Mouse (Mus musculus) embryonic facial prominence, embryonic 12.5 days (tissue): ENCODE data around the gene Olfr1185-ps1. TPM values are rescaled to one million over a fixed set of nuclear protein-coding genes. Genes with fewer than 3 reads are reported as not detected.
"Not testable (repeated sequence)": the region's sequence is repeated elsewhere in the genome, so short reads cannot be mapped to it uniquely, and the experiment has no call there.

Experiments used
- ATAC-seq: fragments of 200-750 bp; cut with Nextera tagmentation; 2 replicates; pipeline ENCODE4 v1.8.0; 2017; ENCODE audit not compliant: insufficient number of reproducible peaks, insufficient read depth, low FRiP score, low TSS enrichment
- H3K27ac ChIP-seq: fragments of 300-500 bp; sonication (generic); 2 replicates; pipeline ENCODE4 v1.5.1; 2016; ENCODE audit warnings: mild to moderate bottlenecking
- H3K27me3 ChIP-seq: fragments of 300-500 bp; sonication (generic); 2 replicates; pipeline ENCODE4 v1.6.1; 2016; ENCODE audit warnings: mild to moderate bottlenecking, moderate library complexity
- H3K36me3 ChIP-seq: fragments of 300-500 bp; sonication (generic); 2 replicates; pipeline ENCODE4 v1.6.1; 2016; ENCODE audit warnings: mild to moderate bottlenecking
- H3K4me1 ChIP-seq: fragments of 300-500 bp; sonication (generic); 2 replicates; pipeline ENCODE4 v1.6.1; 2016
- H3K4me2 ChIP-seq: fragments of 300-500 bp; sonication (generic); replicated peaks from 2 replicates; pipeline ENCODE4 v1.6.1; 2016; ENCODE audit warnings: mild to moderate bottlenecking, moderate library complexity
- H3K4me3 ChIP-seq: fragments of 300-500 bp; sonication (generic); 2 replicates; pipeline ENCODE4 v1.5.1; 2016; ENCODE audit warnings: mild to moderate bottlenecking
- H3K9ac ChIP-seq: fragments of 300-500 bp; sonication (generic); 2 replicates; pipeline ENCODE4 v1.6.1; 2016; ENCODE audit warnings: mild to moderate bottlenecking, moderate library complexity
- H3K9me3 ChIP-seq: fragments of 300-500 bp; sonication (generic); 2 replicates; pipeline ENCODE4 v1.6.1; 2016; ENCODE audit warnings: mild to moderate bottlenecking, moderate library complexity
- WGBS: fragments of 180-500 bp; shearing (Covaris S2); methylation state at CpG from one replicate; pipeline ENCODE4 v1.1.7; 2016; 5-methylcytosine and 5-hydroxymethylcytosine counted together
- polyA plus RNA-seq: library from polyadenylated mRNA; unstranded; fragments of >200 nt; fragmentation: Nextera tagmentation; extraction: Ambion mirVana; gene quantifications from 2 replicates; pipeline ENCODE4 v1.2.1, GENCODE M21; 2016

Gene Olfr1185-ps1
- polyA plus RNA-seq: not detected in 2 replicates

DNA sequence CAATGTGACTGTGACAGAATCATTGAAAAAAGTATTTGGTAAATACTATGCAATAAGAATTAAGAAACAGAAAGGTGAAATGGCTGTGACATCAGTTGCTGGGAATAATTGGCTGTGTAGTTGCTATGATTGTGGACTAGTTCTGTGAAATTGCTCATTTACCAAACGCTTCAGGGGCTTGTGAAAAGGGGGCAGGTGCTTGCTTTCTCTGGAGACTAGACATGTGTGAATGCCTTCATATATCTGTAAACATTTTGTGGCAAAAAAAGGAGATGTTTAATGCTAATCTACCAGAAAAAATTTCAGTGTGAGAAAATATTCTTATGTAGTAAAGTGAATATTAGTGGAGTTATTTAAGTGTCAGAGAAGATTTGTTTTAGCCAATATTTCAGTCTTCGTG is at the start of gene Olfr1185-ps1:
TSS of gene Olfr1185-ps1 (plus strand) at position 301 of the 400 bp plus-strand sequence.
- H3K4me3 ChIP-seq: no peak within 1 kb of the TSS
- no peak within 1 kb of the TSS for H3K4me2 ChIP-seq
- no peak within 1 kb of the TSS for H3K27ac ChIP-seq
- no peaks in the 10 kb centered on the region for H3K36me3 ChIP-seq
- H3K4me1 ChIP-seq: no peaks in the 10 kb centered on the region
- no peaks in the 10 kb centered on the region for H3K27me3 ChIP-seq
- H3K9me3 ChIP-seq: no peaks in the 10 kb centered on the region
- 67% methylated on average over 2 of the region's 2 CpGs for WGBS
- no peak within 1 kb of the TSS for H3K9ac ChIP-seq
- no peak for ATAC-seq

- Histone ChIP-seq H3K27ac (no peak within 1 kb of the TSS), H3K4me1 (no peaks in the 10 kb centered on the region), H3K9ac (no peak within 1 kb of the TSS), H3K36me3 (no peaks in the 10 kb centered on the region), H3K4me2 (no peak within 1 kb of the TSS), H3K4me3 (no peak within 1 kb of the TSS), H3K9me3 (no peaks in the 10 kb centered on the region), H3K27me3 (no peaks in the 10 kb centered on the region)
- no peak for ATAC-seq
- 97% methylated on average over 1 of the region's 1 CpGs for WGBS
These were observed 44.1 kb upstream of the Olfr1185-ps1 start, which contains the start of gene Gm13757 for GRCm38 (mm10) chr2:88449031-88449430. Gene Gm13757 (minus strand): TSS chr2:88449131.

DNA sequence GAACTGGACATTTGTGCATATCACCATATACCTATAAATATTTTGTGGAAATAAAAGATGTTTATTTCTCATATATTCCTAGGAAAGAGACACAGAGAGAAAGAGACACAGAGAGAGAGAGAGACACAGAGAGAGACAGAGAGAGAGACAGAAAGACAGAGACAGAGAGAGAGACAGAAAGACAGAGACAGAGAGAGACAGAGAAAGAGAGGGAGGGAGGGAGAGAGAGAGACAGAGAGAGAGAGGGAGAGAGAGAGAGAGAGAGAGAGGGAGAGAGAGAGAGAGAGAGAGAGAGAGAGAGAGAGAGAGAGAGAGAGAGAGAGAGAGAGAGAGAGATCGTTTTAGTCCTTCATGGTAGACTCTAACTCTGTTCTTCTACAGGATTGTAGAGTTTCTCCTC is 38.6 kb upstream of the Olfr1185-ps1 start, which contains the start of gene Olfr1183:
TSS of gene Olfr1183 (plus strand) at position 301 of the 400 bp plus-strand sequence.
- not testable (repeated sequence) for H3K9me3 ChIP-seq, H3K27me3 ChIP-seq, H3K4me2 ChIP-seq, ATAC-seq, H3K4me3 ChIP-seq, H3K9ac ChIP-seq, H3K27ac ChIP-seq, H3K36me3 ChIP-seq, H3K4me1 ChIP-seq
- 83% methylated on average over 1 of the region's 1 CpGs for WGBS

DNA sequence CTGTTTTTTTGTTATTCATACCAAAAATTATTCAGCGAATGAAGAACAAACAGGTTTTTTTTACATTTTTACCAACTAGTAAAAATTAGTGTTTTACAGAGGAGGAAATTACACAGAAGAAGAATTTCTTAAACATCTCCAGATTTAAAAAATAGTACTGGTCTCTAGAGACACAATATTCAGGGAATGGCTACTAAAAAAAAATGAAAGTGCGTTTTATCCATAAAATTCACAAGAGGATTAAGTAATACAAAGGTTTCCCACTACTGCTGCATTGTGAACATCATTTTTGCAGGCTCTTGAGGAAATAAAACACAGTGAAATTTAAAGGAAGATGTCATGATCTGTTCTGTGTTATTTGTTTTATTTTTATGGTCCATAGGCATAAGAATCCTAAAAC is 9.8 kb upstream of the Olfr1185-ps1 start, which contains the start of gene Olfr1184:
TSS of gene Olfr1184 (plus strand) at position 301 of the 400 bp plus-strand sequence.
- H3K4me3 ChIP-seq: no peak within 1 kb of the TSS
- 84% methylated on average over 2 of the region's 2 CpGs for WGBS
- H3K4me2 ChIP-seq: no peak within 1 kb of the TSS
- no peaks in the 10 kb centered on the region for H3K9me3 ChIP-seq
- no peaks in the 10 kb centered on the region for H3K36me3 ChIP-seq
- no peaks in the 10 kb centered on the region for H3K27me3 ChIP-seq
- no peaks in the 10 kb centered on the region for H3K4me1 ChIP-seq
- H3K27ac ChIP-seq: no peak within 1 kb of the TSS
- no peak within 1 kb of the TSS for H3K9ac ChIP-seq
- no peak for ATAC-seq

DNA sequence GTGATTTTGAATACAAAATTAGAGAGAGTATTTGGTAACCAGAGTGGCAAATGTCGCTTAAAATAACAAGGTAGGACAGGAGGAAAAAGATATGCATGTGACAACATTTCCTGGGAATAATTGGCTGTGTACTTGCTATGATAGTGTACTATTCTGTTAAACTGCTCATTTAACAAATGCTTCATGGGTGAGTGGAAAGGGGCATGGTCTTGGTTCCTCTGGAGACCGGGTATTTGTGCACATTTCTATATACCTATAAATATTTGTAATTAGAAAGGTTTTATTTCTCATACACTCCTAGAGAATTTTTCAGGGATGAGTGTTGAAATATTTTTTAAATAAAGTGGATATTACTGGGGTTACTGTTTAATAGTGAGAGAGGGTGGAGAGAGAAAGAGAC is 25.1 kb downstream of the Olfr1185-ps1 start, which contains the start of gene Olfr1186:
TSS of gene Olfr1186 (plus strand) at position 301 of the 400 bp plus-strand sequence.
- ATAC-seq: no peak
- no peaks in the 10 kb centered on the region for H3K36me3 ChIP-seq
- H3K9ac ChIP-seq: no peak within 1 kb of the TSS
- no peak within 1 kb of the TSS for H3K4me2 ChIP-seq
- H3K4me1 ChIP-seq: no peaks in the 10 kb centered on the region
- no peak within 1 kb of the TSS for H3K27ac ChIP-seq
- H3K9me3 ChIP-seq: no peaks in the 10 kb centered on the region
- H3K4me3 ChIP-seq: no peak within 1 kb of the TSS
- WGBS: 85% methylated on average over 2 of the region's 2 CpGs
- H3K27me3 ChIP-seq: no peaks in the 10 kb centered on the region

DNA sequence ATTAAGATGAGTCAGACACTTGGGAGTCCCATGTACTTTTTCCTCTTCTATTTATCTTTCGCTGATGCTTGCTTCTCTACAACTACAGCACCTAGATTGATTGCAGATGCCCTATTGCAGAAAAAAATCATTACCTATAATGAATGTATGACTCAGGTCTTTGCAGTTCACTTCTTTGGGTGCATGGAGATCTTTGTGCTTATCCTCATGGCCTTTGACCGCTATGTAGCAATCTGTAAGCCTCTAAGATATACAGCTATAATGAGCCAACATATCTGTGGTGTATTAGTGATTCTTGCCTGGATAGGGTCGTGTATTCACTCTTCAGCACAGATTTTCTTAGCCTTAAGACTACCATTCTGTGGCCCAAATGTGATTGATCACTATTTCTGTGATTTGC is 32.6 kb downstream of the Olfr1185-ps1 start:
- no peak for ATAC-seq
- WGBS: 77% methylated on average over 3 of the region's 3 CpGs
- Histone ChIP-seq H3K4me3 (no peak overlapping the region), H3K27ac (no peak overlapping the region), H3K9me3 (no peaks in the 10 kb centered on the region), H3K9ac (no peak overlapping the region), H3K27me3 (no peaks in the 10 kb centered on the region), H3K4me1 (no peaks in the 10 kb centered on the region), H3K4me2 (no peak overlapping the region), H3K36me3 (no peaks in the 10 kb centered on the region)

Other genes with a start within 250 kb of the Olfr1185-ps1 start
- not detected in 2 replicates for gene Olfr1173, start 213.4 kb upstream of the Olfr1185-ps1 start, polyA plus RNA-seq
- not detected in 2 replicates for gene Olfr1174-ps, start 178.2 kb upstream of the Olfr1185-ps1 start, polyA plus RNA-seq
- not detected in 2 replicates for gene Olfr1175-ps, start 166.1 kb upstream of the Olfr1185-ps1 start, polyA plus RNA-seq
- gene Olfr1176, start 156.6 kb upstream of the Olfr1185-ps1 start, polyA plus RNA-seq: not detected in 2 replicates
- not detected in 2 replicates for gene Olfr1177-ps, start 146.8 kb upstream of the Olfr1185-ps1 start, polyA plus RNA-seq
- gene Olfr1178, start 106.3 kb upstream of the Olfr1185-ps1 start, polyA plus RNA-seq: not detected in 2 replicates
- gene Olfr1179, start 86.9 kb upstream of the Olfr1185-ps1 start, polyA plus RNA-seq: not detected in 2 replicates
- gene Olfr1180, start 74.2 kb upstream of the Olfr1185-ps1 start, polyA plus RNA-seq: not detected in 2 replicates
- not detected in 2 replicates for gene Olfr1181, start 67.1 kb upstream of the Olfr1185-ps1 start, polyA plus RNA-seq
- not detected in 2 replicates for gene Gm13757, start 44.2 kb upstream of the Olfr1185-ps1 start, polyA plus RNA-seq
- not detected in 2 replicates for gene Olfr1183, start 38.5 kb upstream of the Olfr1185-ps1 start, polyA plus RNA-seq
- gene Olfr1184, start 9.7 kb upstream of the Olfr1185-ps1 start, polyA plus RNA-seq: not detected in 2 replicates
- gene Olfr1186, start 25.2 kb downstream of the Olfr1185-ps1 start, polyA plus RNA-seq: not detected in 2 replicates
- not detected in 2 replicates for gene Olfr1188, start 63.6 kb downstream of the Olfr1185-ps1 start, polyA plus RNA-seq
- gene Olfr1189, start 93.1 kb downstream of the Olfr1185-ps1 start, polyA plus RNA-seq: not detected in 2 replicates
- gene Olfr1191-ps1, start 147.2 kb downstream of the Olfr1185-ps1 start, polyA plus RNA-seq: not detected in 2 replicates
- not detected in 2 replicates for gene Olfr1192-ps1, start 155.2 kb downstream of the Olfr1185-ps1 start, polyA plus RNA-seq
- not detected in 2 replicates for gene Olfr1193, start 182.3 kb downstream of the Olfr1185-ps1 start, polyA plus RNA-seq
- gene Olfr1195, start 195.9 kb downstream of the Olfr1185-ps1 start, polyA plus RNA-seq: not detected in 2 replicates
- gene Olfr1196, start 211.3 kb downstream of the Olfr1185-ps1 start, polyA plus RNA-seq: not detected in 2 replicates
- gene Olfr1197, start 239.0 kb downstream of the Olfr1185-ps1 start, polyA plus RNA-seq: not detected in 2 replicates